Mouse (Mus musculus): ENCODE measurements around the gene Grhl3. TPM values are rescaled to one million over a fixed set of nuclear protein-coding genes. Genes with fewer than 3 reads are reported as not detected.

Grhl3 gene
- polyA plus RNA-seq, 1 experiment from 2014 or later: 0.39 TPM

GRCm38 (mm10) chr4:135495397-135495791 is 78.0 kb downstream of the Grhl3 start:
- Histone ChIP-seq H3K4me3 (ENCODE audit: low read depth, low read length) (peak overlapping the region; percentile 69), H3K4me1 (replicated peaks; ENCODE audit: control insufficient read depth, insufficient read depth, low read length) (no peaks in the 10 kb centered on the region; the same call in 1 of the 2 replicates), H3K36me3 (ENCODE audit: control insufficient read depth, insufficient read depth) (peaks cover 6% of the 10 kb centered on the region; the same call in 1 of the 2 replicates), H3K9me3 (ENCODE audit: control insufficient read depth) (no peaks in the 10 kb centered on the region), H3K9ac (ENCODE audit: low read depth, low read length) (no peak overlapping the region), H3K27me3 (replicated peaks; ENCODE audit: control insufficient read depth, insufficient read depth, low read length) (no peaks in the 10 kb centered on the region), H3K27ac (ENCODE audit: low read depth, low read length) (no peak overlapping the region), H3K4me2 (replicated peaks; ENCODE audit: low read depth) (peak overlapping the region; percentile 95)
- WGBS: 18% methylated on average over 9 of the region's 9 CpGs
- no peak for TF ChIP-seq CTCF (IDR thresholded peaks at IDR 0.05; ENCODE audit: low read depth)
- ATAC-seq: no peak

GRCm38 (mm10) chr4:135494521-135495396 is 78.7 kb downstream of the Grhl3 start, which contains the start of the genes Stpg1 and Nipal3:
Gene Stpg1 (plus strand): TSS chr4:135494790.
Gene Nipal3 (minus strand): TSS chr4:135495038.
- peak; percentile 83 for TF ChIP-seq CTCF (IDR thresholded peaks at IDR 0.05; ENCODE audit: low read depth)
- Histone ChIP-seq H3K4me1 (replicated peaks; ENCODE audit: control insufficient read depth, insufficient read depth, low read length) (no peaks in the 10 kb centered on the region; the same call in 1 of the 2 replicates), H3K27me3 (replicated peaks; ENCODE audit: control insufficient read depth, insufficient read depth, low read length) (no peaks in the 10 kb centered on the region), H3K9me3 (ENCODE audit: control insufficient read depth) (no peaks in the 10 kb centered on the region), H3K4me3 (ENCODE audit: low read depth, low read length) (peak within 1 kb of the TSS; percentile 69), H3K36me3 (ENCODE audit: control insufficient read depth, insufficient read depth) (peaks cover 6% of the 10 kb centered on the region; the same call in 1 of the 2 replicates), H3K27ac (ENCODE audit: low read depth, low read length) (peak within 1 kb of the TSS; percentile 46), H3K9ac (ENCODE audit: low read depth, low read length) (peak within 1 kb of the TSS; percentile 50; the same call in 1 of the 2 replicates), H3K4me2 (replicated peaks; ENCODE audit: low read depth) (peak within 1 kb of the TSS; percentile 95)
- ATAC-seq: peak; percentile 97
- WGBS: under 1% methylated on average over 53 of the region's 53 CpGs

- Histone ChIP-seq H3K36me3 (ENCODE audit: control insufficient read depth, insufficient read depth) (peaks cover 8% of the 10 kb centered on the region; the same call in 1 of the 2 replicates), H3K27ac (ENCODE audit: low read depth, low read length) (peak overlapping the region; percentile 46), H3K4me1 (replicated peaks; ENCODE audit: control insufficient read depth, insufficient read depth, low read length) (no peaks in the 10 kb centered on the region; the same call in 1 of the 2 replicates), H3K9ac (ENCODE audit: low read depth, low read length) (peak overlapping the region; percentile 50; the same call in 1 of the 2 replicates), H3K4me3 (ENCODE audit: low read depth, low read length) (peak overlapping the region; percentile 69), H3K9me3 (ENCODE audit: control insufficient read depth) (no peaks in the 10 kb centered on the region), H3K4me2 (replicated peaks; ENCODE audit: low read depth) (peak overlapping the region; percentile 95), H3K27me3 (replicated peaks; ENCODE audit: control insufficient read depth, insufficient read depth, low read length) (no peaks in the 10 kb centered on the region)
- ATAC-seq: peak; percentile 53
- TF ChIP-seq CTCF (IDR thresholded peaks at IDR 0.05; ENCODE audit: low read depth): peak; percentile 59
- under 1% methylated on average over 33 of the region's 33 CpGs for WGBS
These were observed 79.5 kb downstream of the Grhl3 start for GRCm38 (mm10) chr4:135493691-135494520.

- H3K4me3 ChIP-seq (ENCODE audit: low read depth, low read length): peak overlapping the region; percentile 69; the same call in 1 of the 2 replicates
- TF ChIP-seq CTCF (IDR thresholded peaks at IDR 0.05; ENCODE audit: low read depth): no peak
- WGBS: 33% methylated on average over 4 of the region's 4 CpGs
These were observed 80.2 kb downstream of the Grhl3 start for GRCm38 (mm10) chr4:135493271-135493670.

More at GRCm38 (mm10) chr4:135493271-135493670, 80.2 kb downstream of the Grhl3 start:
- Histone ChIP-seq H3K27ac (ENCODE audit: low read depth, low read length) (0 out of 2 replicates have a peak overlapping the region, but pooled peaks have one; percentile 7), H3K9ac (ENCODE audit: low read depth, low read length) (peak overlapping the region; percentile 11; the same call in 1 of the 2 replicates), H3K36me3 (ENCODE audit: control insufficient read depth, insufficient read depth) (peaks cover 15% of the 10 kb centered on the region; the same call in 1 of the 2 replicates), H3K27me3 (replicated peaks; ENCODE audit: control insufficient read depth, insufficient read depth, low read length) (no peaks in the 10 kb centered on the region), H3K9me3 (ENCODE audit: control insufficient read depth) (no peaks in the 10 kb centered on the region), H3K4me2 (replicated peaks; ENCODE audit: low read depth) (peak overlapping the region; percentile 95), H3K4me1 (replicated peaks; ENCODE audit: control insufficient read depth, insufficient read depth, low read length) (no peaks in the 10 kb centered on the region; the same call in 1 of the 2 replicates)
- no peak for ATAC-seq

Small RNA genes lying within 50 kb of the gene (microRNA-seq; reads per million reads assigned to microRNA genes)
- not detected for gene Gm25317

Other genes with a start within 250 kb of the Grhl3 start
- 113 and 126 TPM in 2 replicates for gene Srrm1, start 220.3 kb downstream of the Grhl3 start, polyA plus RNA-seq (2015; fragmentation: Nextera tagmentation; extraction: Ambion mirVana)
- gene Ncmap, start 175.4 kb downstream of the Grhl3 start, polyA plus RNA-seq (2015; fragmentation: Nextera tagmentation; extraction: Ambion mirVana): 2.5 and 2.6 TPM in 2 replicates
- gene Rcan3, start 139.8 kb downstream of the Grhl3 start, polyA plus RNA-seq (2015; fragmentation: Nextera tagmentation; extraction: Ambion mirVana): 18.4 and 19.7 TPM in 2 replicates
- gene Stpg1, start 78.8 kb downstream of the Grhl3 start, polyA plus RNA-seq (2015; fragmentation: Nextera tagmentation; extraction: Ambion mirVana): 0.09 TPM in 1 of 2 replicates, not detected in the other
- gene Nipal3, start 78.6 kb downstream of the Grhl3 start, polyA plus RNA-seq (2015; fragmentation: Nextera tagmentation; extraction: Ambion mirVana): 5.7 TPM in 2 replicates
- gene Ifnlr1, start 112.7 kb upstream of the Grhl3 start, polyA plus RNA-seq (2015; fragmentation: Nextera tagmentation; extraction: Ambion mirVana): 5.5 and 5.9 TPM in 2 replicates
- 7.7 and 7.8 TPM in 2 replicates for gene Il22ra1, start 154.5 kb upstream of the Grhl3 start, polyA plus RNA-seq (2015; fragmentation: Nextera tagmentation; extraction: Ambion mirVana)
- 0.66 and 0.72 TPM in 2 replicates for gene Myom3, start 186.1 kb upstream of the Grhl3 start, polyA plus RNA-seq (2015; fragmentation: Nextera tagmentation; extraction: Ambion mirVana)

Measured in intestine, postnatal 0 days (tissue).